Mouse (Mus musculus) midbrain, postnatal 0 days (tissue): ENCODE data around the gene Ppp1r1b. TPM values are rescaled to one million over a fixed set of nuclear protein-coding genes. Genes with fewer than 3 reads are reported as not detected.

ENCODE experiments used
- ATAC-seq: fragments of 200-750 bp; cut with Nextera tagmentation; 2 replicates; pipeline ENCODE4 v1.8.0; 2017; ENCODE audit warnings: moderate number of reproducible peaks, mild to moderate bottlenecking, moderate TSS enrichment, moderate library complexity; ENCODE audit not compliant: low FRiP score
- DNase-seq: peaks from one replicate; pipeline ENCODE4 v3.0.0-alpha.2; 2015; ENCODE audit warnings: low spot score
- H3K27ac ChIP-seq: fragments of 300-500 bp; sonication (generic); 2 replicates; pipeline ENCODE4 v1.5.1; 2014; ENCODE audit warnings: low read depth, mild to moderate bottlenecking, low read length, mixed read lengths
- H3K27me3 ChIP-seq: fragments of 300-500 bp; sonication (generic); 2 replicates; pipeline ENCODE4 v1.6.1; 2014; ENCODE audit warnings: low read length, control low read depth, mixed read lengths; ENCODE audit not compliant: insufficient read depth
- H3K36me3 ChIP-seq: fragments of 300-500 bp; sonication (generic); 2 replicates; pipeline ENCODE4 v1.6.1; 2014; ENCODE audit warnings: low read length, control low read depth, mixed read lengths; ENCODE audit not compliant: insufficient read depth
- H3K4me1 ChIP-seq: fragments of 300-500 bp; sonication (generic); 2 replicates; pipeline ENCODE4 v1.6.1; 2014; ENCODE audit warnings: mild to moderate bottlenecking, control low read depth, antibody characterized with exemption, low read length, mixed read lengths; ENCODE audit not compliant: insufficient read depth
- H3K4me2 ChIP-seq: fragments of 300-500 bp; sonication (generic); 2 replicates; pipeline ENCODE4 v1.6.1; 2014; ENCODE audit warnings: low read depth, mild to moderate bottlenecking, low read length, mixed read lengths; ENCODE audit not compliant: poor library complexity, severe bottlenecking
- H3K4me3 ChIP-seq: fragments of 300-500 bp; sonication (generic); 2 replicates; pipeline ENCODE4 v1.5.1; 2014; ENCODE audit warnings: low read depth, mild to moderate bottlenecking, low read length, moderate library complexity
- H3K9ac ChIP-seq: fragments of 300-500 bp; sonication (generic); replicated peaks from 2 replicates; pipeline ENCODE4 v1.6.1; 2014; ENCODE audit warnings: mild to moderate bottlenecking, low read length, moderate library complexity, mixed read lengths; ENCODE audit not compliant: poor library complexity, severe bottlenecking
- H3K9me3 ChIP-seq: fragments of 300-500 bp; sonication (generic); 2 replicates; pipeline ENCODE4 v1.6.1; 2016; ENCODE audit warnings: low read length, control low read depth
- CTCF ChIP-seq: IDR thresholded peaks from 2 replicates; pipeline ENCODE4 v1.5.1; 2016; ENCODE audit warnings: antibody characterized with exemption, mild to moderate bottlenecking
- WGBS: fragments of 180-500 bp; shearing (Covaris S2); extraction: QIAGEN DNeasy Blood & Tissue Kit; methylation state at CpG from one replicate; pipeline ENCODE4 v1.1.7; 2014; 5-methylcytosine and 5-hydroxymethylcytosine counted together
- polyA plus RNA-seq: library from polyadenylated mRNA; unstranded; fragments of >200 nt; fragmentation: Nextera tagmentation; extraction: Ambion mirVana; gene quantifications from 2 replicates; pipeline ENCODE4 v1.2.1, GENCODE M21; 2015
- total RNA-seq: library from RNA; depleted of rRNA; stranded (reverse); fragments of >200 nt; gene quantifications from 2 replicates; pipeline ENCODE4 v1.2.3, GENCODE M21; 2014; rRNA removed

The Ppp1r1b gene
- total and polyA plus RNA-seq, 2 experiments from 2014 or later: 4.2 to 5.0 TPM

GRCm38 (mm10) chr11:98395041-98395440, 46.8 kb downstream of the Ppp1r1b start:
- H3K4me1 ChIP-seq: 0 out of 2 replicates have a peak, but pooled peaks cover 5% of the 10 kb centered on the region
- DNase-seq (no peak), ATAC-seq (no peak)
- no peak overlapping the region for H3K9ac ChIP-seq
- no peak for TF ChIP-seq CTCF
- no peak overlapping the region for H3K4me2 ChIP-seq
- H3K9me3 ChIP-seq: no peaks in the 10 kb centered on the region
- 47% methylated on average over 4 of the region's 4 CpGs for WGBS
- H3K4me3 ChIP-seq: no peak overlapping the region
- no peak overlapping the region for H3K27ac ChIP-seq
- 0 out of 2 replicates have a peak, but pooled peaks cover 5% of the 10 kb centered on the region for H3K27me3 ChIP-seq
- no peaks in the 10 kb centered on the region for H3K36me3 ChIP-seq

GRCm38 (mm10) chr11:98397946-98398345, 49.7 kb downstream of the Ppp1r1b start:
- WGBS: 91% methylated on average over 7 of the region's 7 CpGs
- peaks cover 10% of the 10 kb centered on the region; the same call in 1 of the 2 replicates for H3K4me1 ChIP-seq
- H3K36me3 ChIP-seq: no peaks in the 10 kb centered on the region
- DNase-seq (no peak), ATAC-seq (no peak)
- H3K4me2 ChIP-seq: no peak overlapping the region
- H3K9me3 ChIP-seq: no peaks in the 10 kb centered on the region
- no peak overlapping the region for H3K27ac ChIP-seq
- no peak for TF ChIP-seq CTCF
- no peak overlapping the region for H3K9ac ChIP-seq
- no peaks in the 10 kb centered on the region for H3K27me3 ChIP-seq
- H3K4me3 ChIP-seq: no peak overlapping the region

GRCm38 (mm10) chr11:98400161-98400726, 52.0 kb downstream of the Ppp1r1b start, which contains the start of gene Pgap3:
Pgap3 (minus strand) TSS chr11:98400490.
- under 1% methylated on average over 40 of the region's 40 CpGs for WGBS
- no peaks in the 10 kb centered on the region for H3K36me3 ChIP-seq
- H3K4me2 ChIP-seq: peak within 1 kb of the TSS; percentile 62
- ATAC-seq (peak; percentile 92), DNase-seq (peak; percentile 95)
- H3K9ac ChIP-seq: peak within 1 kb of the TSS; percentile 74
- peak within 1 kb of the TSS; percentile 62 for H3K4me3 ChIP-seq
- no peaks in the 10 kb centered on the region for H3K27me3 ChIP-seq
- no peaks in the 10 kb centered on the region for H3K9me3 ChIP-seq
- peaks cover 10% of the 10 kb centered on the region; the same call in 1 of the 2 replicates for H3K4me1 ChIP-seq
- TF ChIP-seq CTCF: no peak; the same call in 1 of the 2 replicates
- H3K27ac ChIP-seq: peak within 1 kb of the TSS; percentile 92

GRCm38 (mm10) chr11:98400816-98401215, 52.6 kb downstream of the Ppp1r1b start:
- no peak for TF ChIP-seq CTCF
- H3K36me3 ChIP-seq: no peaks in the 10 kb centered on the region
- H3K27me3 ChIP-seq: no peaks in the 10 kb centered on the region
- DNase-seq: no peak
- H3K9ac ChIP-seq: peak overlapping the region; percentile 74; the same call in 1 of the 2 replicates
- no peak for ATAC-seq
- H3K4me2 ChIP-seq: peak overlapping the region; percentile 62
- 61% methylated on average over 3 of the region's 3 CpGs for WGBS
- peaks cover 10% of the 10 kb centered on the region; the same call in 1 of the 2 replicates for H3K4me1 ChIP-seq
- H3K9me3 ChIP-seq: no peaks in the 10 kb centered on the region
- peak overlapping the region; percentile 62 for H3K4me3 ChIP-seq
- peak overlapping the region; percentile 92 for H3K27ac ChIP-seq

GRCm38 (mm10) chr11:98406621-98407020, 58.4 kb downstream of the Ppp1r1b start:
- Histone ChIP-seq H3K27me3 (peaks cover 9% of the 10 kb centered on the region), H3K9me3 (no peaks in the 10 kb centered on the region), H3K4me1 (no peaks in the 10 kb centered on the region), H3K27ac (no peak overlapping the region), H3K4me2 (no peak overlapping the region), H3K9ac (no peak overlapping the region), H3K4me3 (no peak overlapping the region), H3K36me3 (no peaks in the 10 kb centered on the region)
- DNase-seq (no peak), ATAC-seq (no peak)
- no peak for TF ChIP-seq CTCF
- WGBS: 67% methylated on average over 6 of the region's 6 CpGs

Other genes with a start within 250 kb of the Ppp1r1b start
- 24.0 and 25.7 TPM in 2 replicates for gene Fbxl20, start 198.0 kb upstream of the Ppp1r1b start, total RNA-seq
- gene Fbxl20, start 198.0 kb upstream of the Ppp1r1b start, polyA plus RNA-seq: 12.4 and 16.3 TPM in 2 replicates
- gene Med1, start 155.1 kb upstream of the Ppp1r1b start, total RNA-seq: 36.2 and 40.6 TPM in 2 replicates
- 46.0 and 49.9 TPM in 2 replicates for gene Med1, start 155.1 kb upstream of the Ppp1r1b start, polyA plus RNA-seq
- gene Cdk12, start 145.3 kb upstream of the Ppp1r1b start, total RNA-seq: 25.8 and 35.2 TPM in 2 replicates
- gene Cdk12, start 145.3 kb upstream of the Ppp1r1b start, polyA plus RNA-seq: 3.7 and 5.7 TPM in 2 replicates
- 11.6 and 24.4 TPM in 2 replicates for gene Neurod2, start 18.8 kb upstream of the Ppp1r1b start, total RNA-seq
- gene Neurod2, start 18.8 kb upstream of the Ppp1r1b start, polyA plus RNA-seq: 2.1 and 3.3 TPM in 2 replicates
- 31.2 and 56.1 TPM in 2 replicates for gene Stard3, start 10.0 kb downstream of the Ppp1r1b start, total RNA-seq
- gene Stard3, start 10.0 kb downstream of the Ppp1r1b start, polyA plus RNA-seq: 23.8 and 28.2 TPM in 2 replicates
- not detected in 2 replicates for gene Tcap, start 35.4 kb downstream of the Ppp1r1b start, total RNA-seq
- gene Tcap, start 35.4 kb downstream of the Ppp1r1b start, polyA plus RNA-seq: not detected in 2 replicates
- gene Pnmt, start 38.0 kb downstream of the Ppp1r1b start, total RNA-seq: 1.1 and 4.3 TPM in 2 replicates
- 3.4 and 3.9 TPM in 2 replicates for gene Pnmt, start 38.0 kb downstream of the Ppp1r1b start, polyA plus RNA-seq
- gene Pgap3, start 52.1 kb downstream of the Ppp1r1b start, total RNA-seq: 10.1 and 10.9 TPM in 2 replicates
- gene Pgap3, start 52.1 kb downstream of the Ppp1r1b start, polyA plus RNA-seq: 7.0 and 7.7 TPM in 2 replicates
- gene Erbb2, start 64.1 kb downstream of the Ppp1r1b start, total RNA-seq: 8.1 and 9.4 TPM in 2 replicates
- 3.9 and 4.5 TPM in 2 replicates for gene Erbb2, start 64.1 kb downstream of the Ppp1r1b start, polyA plus RNA-seq
- 68.3 and 79.2 TPM in 2 replicates for gene Mien1, start 90.6 kb downstream of the Ppp1r1b start, total RNA-seq
- 243 and 246 TPM in 2 replicates for gene Mien1, start 90.6 kb downstream of the Ppp1r1b start, polyA plus RNA-seq
- gene Grb7, start 98.0 kb downstream of the Ppp1r1b start, total RNA-seq: 0.71 and 0.82 TPM in 2 replicates
- 1.00 and 1.3 TPM in 2 replicates for gene Grb7, start 98.0 kb downstream of the Ppp1r1b start, polyA plus RNA-seq
- gene Ikzf3, start 197.6 kb downstream of the Ppp1r1b start, total RNA-seq: 0.05 TPM in 1 of 2 replicates, not detected in the other
- gene Ikzf3, start 197.6 kb downstream of the Ppp1r1b start, polyA plus RNA-seq: 0.16 TPM in 1 of 2 replicates, not detected in the other
- 0.24 TPM in 1 of 2 replicates, not detected in the other for gene Zpbp2, start 202.7 kb downstream of the Ppp1r1b start, total RNA-seq
- gene Zpbp2, start 202.7 kb downstream of the Ppp1r1b start, polyA plus RNA-seq: 0.36 and 0.39 TPM in 2 replicates
- 104 and 115 TPM in 2 replicates for gene Ormdl3, start 239.0 kb downstream of the Ppp1r1b start, total RNA-seq
- gene Ormdl3, start 239.0 kb downstream of the Ppp1r1b start, polyA plus RNA-seq: 108 and 111 TPM in 2 replicates
- not detected in 2 replicates for gene Lrrc3c, start 249.9 kb downstream of the Ppp1r1b start, total RNA-seq
- not detected in 2 replicates for gene Lrrc3c, start 249.9 kb downstream of the Ppp1r1b start, polyA plus RNA-seq